Mouse (Mus musculus) C2C12 (cell line): Measurements from ENCODE around the gene Tor4a. TPM values are rescaled to one million over a fixed set of nuclear protein-coding genes. Genes with fewer than 3 reads are reported as not detected.

ENCODE experiments used
- H3K27me3 ChIP-seq: one replicate; pipeline ENCODE4 v1.6.1; 2011; ENCODE audit not compliant: control insufficient read depth, insufficient read depth, insufficient read length
- H3K36me3 ChIP-seq: one replicate; pipeline ENCODE4 v1.6.1; 2011; ENCODE audit not compliant: control insufficient read depth, insufficient read depth
- H3K4me3 ChIP-seq: one replicate; pipeline ENCODE4 v1.5.1; 2011; ENCODE audit warnings: mild to moderate bottlenecking, control low read depth; ENCODE audit not compliant: poor library complexity, insufficient read depth, severe bottlenecking
- H3K79me2 ChIP-seq: one replicate; pipeline ENCODE4 v1.6.1; 2011; ENCODE audit not compliant: control insufficient read depth, insufficient read depth
- H3K79me3 ChIP-seq: one replicate; pipeline ENCODE4 v1.6.1; 2011; ENCODE audit warnings: low read depth, control low read depth
- H3ac ChIP-seq: one replicate; pipeline ENCODE3; 2011; ENCODE audit warnings: low read depth; ENCODE audit not compliant: control insufficient read depth, insufficient read length
- CEBPB ChIP-seq: IDR thresholded peaks from one replicate; pipeline ENCODE4 v1.6.1; 2011; ENCODE audit warnings: low read depth, mild to moderate bottlenecking, control low read depth, moderate library complexity
- CTCF ChIP-seq: IDR thresholded peaks from one replicate; pipeline ENCODE4 v1.5.1; 2011; ENCODE audit not compliant: control insufficient read depth, insufficient read depth, insufficient read length
- FOSL1 ChIP-seq: IDR thresholded peaks from one replicate; pipeline ENCODE4 v1.8.0; 2011; ENCODE audit warnings: mild to moderate bottlenecking, low read length; ENCODE audit not compliant: poor library complexity, insufficient read depth, severe bottlenecking
- MAX ChIP-seq: IDR thresholded peaks from one replicate; pipeline ENCODE4 v1.6.1; 2011; ENCODE audit warnings: mild to moderate bottlenecking, control low read depth
- MYOD1 ChIP-seq: IDR thresholded peaks from one replicate; pipeline ENCODE4 v1.6.1; 2011; ENCODE audit warnings: low read depth; ENCODE audit not compliant: control insufficient read depth, insufficient read length
- MYOG ChIP-seq: IDR thresholded peaks from one replicate; pipeline ENCODE4 v1.6.1; 2011; ENCODE audit not compliant: control insufficient read depth, insufficient read length; ENCODE audit errors: extremely low read depth
- USF1 ChIP-seq: IDR thresholded peaks from one replicate; pipeline ENCODE4 v1.6.1; 2011; ENCODE audit warnings: low read depth, mild to moderate bottlenecking, control low read depth, moderate library complexity
- polyA plus RNA-seq: library from polyadenylated mRNA; unstranded; fragments of >200 nt; fragmentation: generic; extraction: Trizol; gene quantifications from one replicate; pipeline ENCODE4 v1.2.1, GENCODE M21; 2012; ENCODE audit warnings: missing spikeins

Tor4a gene
- polyA plus RNA-seq, 1 experiment = 15.5 TPM

- no peak overlapping the region for H3K4me3 ChIP-seq
- no peak overlapping the region for H3ac ChIP-seq
- no peaks in the 10 kb centered on the region for H3K79me3 ChIP-seq
- H3K27me3 ChIP-seq = no peaks in the 10 kb centered on the region
- TF ChIP-seq CEBPB (no peak), CTCF (no peak)
- H3K79me2 ChIP-seq = no peaks in the 10 kb centered on the region
- H3K36me3 ChIP-seq = no peaks in the 10 kb centered on the region
These were observed 21.6 kb downstream of the Tor4a start for GRCm38 (mm10) chr2:25174866-25175689.

GRCm38 (mm10) chr2:25173821-25174220 is 22.9 kb downstream of the Tor4a start:
- H3K79me3 ChIP-seq = no peaks in the 10 kb centered on the region
- no peaks in the 10 kb centered on the region for H3K27me3 ChIP-seq
- H3K36me3 ChIP-seq = no peaks in the 10 kb centered on the region
- no peak overlapping the region for H3K4me3 ChIP-seq
- TF ChIP-seq MYOD1 (no peak), USF1 (no peak), CTCF (no peak), MAX (no peak), CEBPB (no peak), FOSL1 (no peak), MYOG (no peak)
- no peaks in the 10 kb centered on the region for H3K79me2 ChIP-seq
- H3ac ChIP-seq = no peak overlapping the region

GRCm38 (mm10) chr2:25172629-25173028 is 24.1 kb downstream of the Tor4a start:
- Histone ChIP-seq H3ac (no peak overlapping the region), H3K79me2 (no peaks in the 10 kb centered on the region), H3K79me3 (no peaks in the 10 kb centered on the region), H3K4me3 (no peak overlapping the region), H3K36me3 (no peaks in the 10 kb centered on the region), H3K27me3 (no peaks in the 10 kb centered on the region)
- TF ChIP-seq MYOG = no peak
- TF ChIP-seq MAX = peak; percentile 75
- no peak for TF ChIP-seq MYOD1
- TF ChIP-seq USF1 = no peak
- peak; percentile 22 for TF ChIP-seq FOSL1
- TF ChIP-seq CTCF = no peak
- TF ChIP-seq CEBPB = peak; percentile 79

- TF ChIP-seq MYOG (no peak), MAX (no peak), MYOD1 (no peak)
- no peaks in the 10 kb centered on the region for H3K27me3 ChIP-seq
These were observed 24.9 kb downstream of the Tor4a start for GRCm38 (mm10) chr2:25171769-25172153.

GRCm38 (mm10) chr2:25171101-25171768 is 25.5 kb downstream of the Tor4a start:
- Histone ChIP-seq H3ac (no peak overlapping the region), H3K27me3 (no peaks in the 10 kb centered on the region), H3K79me3 (no peaks in the 10 kb centered on the region), H3K4me3 (no peak overlapping the region), H3K79me2 (no peaks in the 10 kb centered on the region), H3K36me3 (no peaks in the 10 kb centered on the region)
- TF ChIP-seq MYOD1 (no peak), MAX (no peak), MYOG (no peak), FOSL1 (no peak), CEBPB (no peak), CTCF (no peak), USF1 (no peak)

More at GRCm38 (mm10) chr2:25171769-25172153, 24.9 kb downstream of the Tor4a start:
- Histone ChIP-seq H3K79me2 (no peaks in the 10 kb centered on the region), H3ac (no peak overlapping the region), H3K36me3 (no peaks in the 10 kb centered on the region), H3K4me3 (no peak overlapping the region), H3K79me3 (no peaks in the 10 kb centered on the region)
